Mouse (Mus musculus): Measurements from ENCODE around the gene Zfp488.

Zfp488 gene

DNA sequence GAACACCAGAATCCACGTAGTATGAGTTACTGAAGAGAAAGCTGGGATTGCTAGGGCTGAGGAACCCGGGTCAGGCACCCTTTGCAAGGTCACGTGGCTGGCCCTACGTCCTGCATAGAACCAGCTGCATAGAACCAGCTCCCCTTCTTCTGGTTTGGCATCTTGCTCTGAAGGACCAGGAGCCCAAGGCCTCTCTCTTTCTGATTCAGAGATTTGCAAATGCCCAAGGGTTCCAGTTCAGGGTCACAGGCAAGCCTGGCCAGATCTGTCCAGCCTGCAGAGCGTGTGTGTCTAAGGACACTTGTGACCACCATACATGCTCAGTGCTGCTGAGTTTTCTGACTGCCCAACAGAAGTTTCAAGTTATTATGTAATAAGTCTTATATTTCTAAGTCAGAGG, 36.3 kb downstream of the Zfp488 start:
- DNase-seq, result no peak

DNA sequence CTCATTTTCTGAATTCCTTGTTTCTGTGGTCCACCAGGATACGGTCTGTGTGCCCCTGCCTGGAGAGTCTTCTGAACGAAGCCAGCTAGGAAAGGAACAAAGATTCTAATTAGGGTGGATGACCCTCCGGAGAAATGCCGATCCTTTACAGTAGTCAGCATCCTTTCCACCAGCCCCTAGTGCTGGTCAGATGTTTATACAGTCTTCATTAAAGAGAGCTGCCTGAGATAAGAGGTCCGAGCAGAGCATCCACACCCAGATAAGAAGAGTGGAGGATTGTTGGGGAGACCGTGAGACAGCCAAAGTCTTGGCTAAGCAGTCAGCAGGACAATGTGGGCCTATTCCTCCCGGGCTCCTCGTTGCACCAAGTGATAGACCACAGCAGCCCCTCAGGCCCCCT, 37.8 kb downstream of the Zfp488 start, which contains the start of gene Gdf2:
Gene Gdf2 (plus strand): TSS at position 301 of the 400 bp plus-strand sequence.
- no peak for DNase-seq

GRCm38 (mm10) chr14:33939117-33939516, 39.4 kb downstream of the Zfp488 start:
- DNase-seq, result peak; percentile 56 to 68

GRCm38 (mm10) chr14:33933778-33934317, 44.7 kb downstream of the Zfp488 start:
- peak; percentile 59 to 83 for DNase-seq

DNA sequence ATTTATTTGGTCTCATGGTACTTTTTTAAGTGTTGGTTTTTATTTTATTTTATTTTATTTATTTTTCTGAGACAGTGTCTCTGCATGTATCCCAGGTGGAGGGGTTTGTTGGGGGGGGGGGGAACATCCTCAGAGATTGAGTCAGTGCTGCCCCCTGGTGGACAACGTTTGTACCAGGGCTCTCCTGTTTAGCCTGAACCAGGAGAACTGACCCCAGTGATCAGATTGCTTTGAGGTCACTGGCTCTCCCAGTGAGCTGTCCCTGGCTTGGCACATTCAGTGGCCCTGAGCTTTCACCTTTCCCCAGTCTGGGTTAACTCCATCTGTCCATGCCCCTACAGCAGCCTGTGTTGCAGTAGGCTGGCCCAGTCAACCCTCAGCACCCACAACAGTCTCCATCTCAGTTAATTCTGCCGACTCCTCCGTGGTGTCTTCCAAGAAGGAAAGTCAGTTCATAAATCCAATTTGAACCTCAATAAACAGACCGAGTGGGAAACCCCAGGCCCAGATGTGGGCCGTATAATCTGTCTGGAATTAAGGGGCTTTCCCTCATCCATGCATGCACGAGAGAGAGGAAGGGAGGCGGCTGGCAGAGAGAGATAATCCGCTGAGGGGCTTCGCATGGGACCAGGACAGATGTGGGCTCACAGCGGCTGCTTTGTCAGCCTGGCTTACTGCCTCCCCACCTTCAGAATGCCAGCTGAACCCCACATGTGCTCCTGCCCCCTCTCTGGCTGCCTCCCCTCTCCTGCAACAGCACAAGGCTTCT, 45.4 kb downstream of the Zfp488 start:
- peak; percentile 78 to 91 for DNase-seq

- DNase-seq, result no peak
Observed at GRCm38 (mm10) chr14:33931853-33932252, 46.7 kb downstream of the Zfp488 start.

DNA sequence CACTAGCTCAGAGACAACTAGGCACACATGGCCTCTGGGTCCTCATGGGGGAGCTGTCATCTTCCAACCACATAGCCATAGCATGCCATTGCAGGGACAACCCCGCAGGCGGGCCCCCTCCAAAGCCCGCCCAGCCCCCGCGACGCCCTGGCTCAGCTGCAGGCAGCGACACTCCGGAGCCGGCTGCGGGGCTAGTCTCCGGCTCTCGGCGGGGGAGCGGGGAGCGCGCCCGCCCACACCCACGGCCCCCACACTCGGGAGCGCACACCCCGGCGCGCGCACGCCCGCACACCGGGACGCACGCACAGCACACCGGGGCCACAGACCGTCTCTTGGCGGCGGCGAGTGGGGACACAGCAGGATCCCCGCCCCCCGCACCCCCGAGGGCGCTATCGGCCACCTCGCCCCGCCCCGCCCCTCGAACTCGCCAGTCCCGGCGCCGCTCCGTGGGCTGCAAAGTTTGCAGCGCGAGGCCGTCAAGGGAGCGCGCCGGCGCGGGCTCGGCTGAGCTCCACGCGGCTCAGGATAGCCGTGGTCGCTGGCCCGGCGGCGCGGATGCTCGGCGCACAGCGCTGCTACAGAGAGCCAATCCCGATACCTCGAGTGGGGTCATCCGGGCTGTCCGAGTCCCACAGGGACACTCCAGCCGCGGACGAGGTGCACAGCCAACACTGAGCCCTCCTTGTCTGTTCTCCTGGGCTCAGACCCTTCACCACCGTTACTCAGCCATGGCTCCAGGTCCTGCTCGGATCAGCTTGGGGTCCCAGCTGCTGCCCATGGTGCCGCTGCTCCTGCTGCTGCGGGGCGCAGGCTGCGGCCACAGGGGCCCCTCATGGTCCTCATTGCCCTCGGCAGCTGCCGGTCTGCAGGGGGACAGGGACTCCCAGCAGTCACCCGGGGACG, 55.1 kb downstream of the Zfp488 start, which contains the start of gene Gdf10:
Gene Gdf10 (plus strand): TSS at position 420 of the 903 bp plus-strand sequence.
- peak; percentile 44 to 61 for DNase-seq

DNA sequence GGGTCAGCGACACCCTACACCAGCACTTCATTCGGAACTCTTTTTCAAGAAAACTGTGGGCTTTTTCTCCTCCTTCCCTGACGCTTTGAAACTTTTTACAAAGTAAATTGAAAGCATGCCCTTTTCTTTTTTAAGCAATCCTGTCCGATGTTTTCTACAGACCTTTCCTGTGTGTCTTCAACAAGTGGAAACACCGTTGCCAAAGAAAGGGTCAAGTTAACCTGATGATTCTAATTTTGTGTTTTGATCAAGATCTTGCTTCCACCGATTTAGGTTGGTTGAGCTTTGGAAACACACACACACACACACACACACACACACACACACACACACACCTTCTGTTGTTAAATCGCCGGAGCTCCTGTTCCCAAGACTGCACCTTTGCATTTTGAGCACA, 55.8 kb downstream of the Zfp488 start:
- no peak for DNase-seq

- DNase-seq, result no peak
Observed at GRCm38 (mm10) chr14:33920727-33921559, 57.6 kb downstream of the Zfp488 start.
